Mouse (Mus musculus) heart, embryonic 11.5 days (tissue): Measurements from ENCODE around the gene Tnfaip3. TPM values are rescaled to one million over a fixed set of nuclear protein-coding genes. Genes with fewer than 3 reads are reported as not detected.

ENCODE experiments used
- ATAC-seq: fragments of 200-750 bp; cut with Nextera tagmentation; replicated peaks from 2 replicates; pipeline ENCODE4 v1.8.0; 2017; ENCODE audit warnings: moderate library complexity; ENCODE audit not compliant: insufficient number of reproducible peaks, low FRiP score, low TSS enrichment
- H3K27ac ChIP-seq: fragments of 300-500 bp; sonication (generic); 2 replicates; pipeline ENCODE4 v1.5.1; 2014; ENCODE audit warnings: mild to moderate bottlenecking, low read depth, low read length
- H3K27me3 ChIP-seq: fragments of 300-500 bp; sonication (generic); 2 replicates; pipeline ENCODE4 v1.6.1; 2014; ENCODE audit warnings: mild to moderate bottlenecking, low read length, mixed read lengths; ENCODE audit not compliant: control insufficient read depth, insufficient read depth
- H3K36me3 ChIP-seq: fragments of 300-500 bp; sonication (generic); 2 replicates; pipeline ENCODE4 v1.6.1; 2014; ENCODE audit warnings: mild to moderate bottlenecking, low read length, moderate library complexity, mixed read lengths; ENCODE audit not compliant: control insufficient read depth, insufficient read depth
- H3K4me1 ChIP-seq: fragments of 300-500 bp; sonication (generic); 2 replicates; pipeline ENCODE4 v1.6.1; 2014; ENCODE audit warnings: low read length; ENCODE audit not compliant: control insufficient read depth, insufficient read depth
- H3K4me2 ChIP-seq: fragments of 300-500 bp; sonication (generic); 2 replicates; pipeline ENCODE4 v1.6.1; 2014; ENCODE audit warnings: mild to moderate bottlenecking, moderate library complexity
- H3K4me3 ChIP-seq: fragments of 300-500 bp; sonication (generic); 2 replicates; pipeline ENCODE4 v1.5.1; 2014; ENCODE audit warnings: low read depth, low read length
- H3K9ac ChIP-seq: fragments of 300-500 bp; sonication (generic); 2 replicates; pipeline ENCODE4 v1.6.1; 2014; ENCODE audit warnings: mild to moderate bottlenecking, low read depth, low read length, moderate library complexity
- H3K9me3 ChIP-seq: fragments of 300-500 bp; sonication (generic); replicated peaks from 2 replicates; pipeline ENCODE4 v1.6.1; 2016; ENCODE audit warnings: low read length; ENCODE audit not compliant: control insufficient read depth
- WGBS: fragments of 180-500 bp; shearing (Covaris S2); extraction: QIAGEN DNeasy Blood & Tissue Kit; methylation state at CpG from one replicate; pipeline ENCODE4 v1.1.7; 2014; ENCODE audit not compliant: insufficient replicate concordance; 5-methylcytosine and 5-hydroxymethylcytosine counted together
- polyA plus RNA-seq: library from polyadenylated mRNA; unstranded; fragments of >200 nt; fragmentation: Nextera tagmentation; extraction: Ambion mirVana; gene quantifications from 2 replicates; pipeline ENCODE4 v1.2.1, GENCODE M21; 2014

Gene Tnfaip3
- polyA plus RNA-seq, 1 experiment from 2014 or later: 3.0 TPM

GRCm38 (mm10) chr10:18959777-18960492 is 55.5 kb downstream of the Tnfaip3 start:
- Histone ChIP-seq H3K4me1 (no peaks in the 10 kb centered on the region), H3K4me2 (no peak overlapping the region), H3K27ac (no peak overlapping the region), H3K36me3 (no peaks in the 10 kb centered on the region), H3K4me3 (no peak overlapping the region), H3K9ac (no peak overlapping the region), H3K9me3 (no peaks in the 10 kb centered on the region), H3K27me3 (no peaks in the 10 kb centered on the region)
- no peak for ATAC-seq
- WGBS: 53% methylated on average over 14 of the region's 14 CpGs

GRCm38 (mm10) chr10:18953706-18954071 is 61.8 kb downstream of the Tnfaip3 start:
- no peak for ATAC-seq
- Histone ChIP-seq H3K4me3 (no peak overlapping the region), H3K27me3 (no peaks in the 10 kb centered on the region), H3K36me3 (no peaks in the 10 kb centered on the region), H3K9ac (no peak overlapping the region), H3K27ac (no peak overlapping the region), H3K4me2 (no peak overlapping the region), H3K9me3 (no peaks in the 10 kb centered on the region), H3K4me1 (no peaks in the 10 kb centered on the region)
- 9% methylated on average over 1 of the region's 1 CpGs for WGBS

DNA sequence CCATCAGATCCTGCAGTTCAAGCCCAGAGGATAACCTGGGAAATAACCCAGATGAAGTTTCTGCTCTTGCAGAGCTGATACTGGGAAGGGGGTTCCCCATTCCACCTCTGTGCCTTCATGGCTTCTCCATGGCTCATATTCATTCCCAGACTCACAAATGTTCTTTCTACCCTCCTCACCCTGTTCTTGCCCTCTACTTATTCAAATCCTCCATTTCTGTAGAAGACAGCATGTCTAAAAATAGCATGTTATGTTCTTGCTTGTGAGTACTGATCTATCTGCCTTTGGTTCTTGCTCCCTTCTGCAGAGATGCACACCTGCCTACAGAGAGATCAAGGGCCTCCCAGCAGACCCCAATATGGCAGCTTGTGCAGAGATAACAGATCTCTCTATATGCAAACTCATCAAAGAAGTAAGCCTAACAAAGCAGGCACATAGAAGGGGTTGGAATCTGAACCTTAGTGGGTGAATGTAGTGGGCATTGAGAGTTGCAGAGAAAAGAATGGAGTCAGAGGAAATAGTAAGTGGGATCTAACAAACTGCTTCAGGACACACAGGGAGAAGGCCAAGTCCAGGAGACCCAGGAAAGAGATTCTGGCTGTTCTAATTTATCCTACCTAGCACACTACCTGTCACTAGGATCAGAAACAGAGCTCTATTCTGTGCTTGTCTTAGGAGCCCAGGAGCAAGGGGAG is 62.3 kb downstream of the Tnfaip3 start:
- no peak for ATAC-seq
- no peak overlapping the region for H3K9ac ChIP-seq
- no peaks in the 10 kb centered on the region for H3K36me3 ChIP-seq
- no peaks in the 10 kb centered on the region for H3K4me1 ChIP-seq
- no peak overlapping the region for H3K27ac ChIP-seq
- H3K9me3 ChIP-seq: no peaks in the 10 kb centered on the region
- H3K27me3 ChIP-seq: no peaks in the 10 kb centered on the region
- no peak overlapping the region for H3K4me2 ChIP-seq
- H3K4me3 ChIP-seq: no peak overlapping the region

Other genes with a start within 250 kb of the Tnfaip3 start
- 0.19 TPM in 1 of 2 replicates, not detected in the other for gene Gm4922, start 228.9 kb downstream of the Tnfaip3 start, polyA plus RNA-seq
- 80.9 and 102 TPM in 2 replicates for gene Perp, start 170.6 kb downstream of the Tnfaip3 start, polyA plus RNA-seq